Mouse (Mus musculus) CH12F3 (cell line): Measurements from ENCODE around the gene Proser3.

Experiments used
- in situ Hi-C: fragments of 300-500 bp; cut with MboI; formaldehyde crosslinking; loops from 2 replicates; pipeline ENCODE4 v1.14.3; 2020; ENCODE audit warnings: low sequenced_read_pairs

The Proser3 gene

GRCm38 (mm10) chr7:30552102-30553020 is at the start of gene Proser3, which contains the start of gene Hspb6:
Proser3 (minus strand) TSS chr7:30552299.
Hspb6 (plus strand) TSS chr7:30552178.
- in situ Hi-C loops = no loop called here

- in situ Hi-C loops = no loop called here
Measured at GRCm38 (mm10) chr7:30600651-30601050, 48.6 kb upstream of the Proser3 start.

- in situ Hi-C loops = no loop called here
Measured at GRCm38 (mm10) chr7:30599933-30600353, 47.8 kb upstream of the Proser3 start.

- in situ Hi-C loops = no loop called here
Measured at GRCm38 (mm10) chr7:30598786-30599185, 46.7 kb upstream of the Proser3 start, which contains the start of gene Zbtb32. Zbtb32 (minus strand) TSS chr7:30598909.

- in situ Hi-C loops = no loop called here
Measured at GRCm38 (mm10) chr7:30596811-30597210, 44.7 kb upstream of the Proser3 start.

- in situ Hi-C loops = no loop called here
Measured at GRCm38 (mm10) chr7:30596093-30596492, 44.0 kb upstream of the Proser3 start.

- in situ Hi-C loops = no loop called here
Measured at GRCm38 (mm10) chr7:30594510-30595024, 42.5 kb upstream of the Proser3 start.

- in situ Hi-C loops = no loop called here
Measured at GRCm38 (mm10) chr7:30593579-30594509, 41.7 kb upstream of the Proser3 start.

- in situ Hi-C loops = no loop called here
Measured at GRCm38 (mm10) chr7:30592772-30593423, 40.8 kb upstream of the Proser3 start.

GRCm38 (mm10) chr7:30591605-30591951 is 39.5 kb upstream of the Proser3 start:
- in situ Hi-C loops = no loop called here

- in situ Hi-C loops = no loop called here
Measured at GRCm38 (mm10) chr7:30590927-30591604, 39.0 kb upstream of the Proser3 start.

- in situ Hi-C loops = no loop called here
Measured at GRCm38 (mm10) chr7:30589435-30590301, 37.6 kb upstream of the Proser3 start.

- in situ Hi-C loops = no loop called here
Measured at GRCm38 (mm10) chr7:30588676-30589434, 36.8 kb upstream of the Proser3 start, which contains the start of gene Kmt2b. Kmt2b (minus strand) TSS chr7:30588726.

- in situ Hi-C loops = no loop called here
Measured at GRCm38 (mm10) chr7:30587842-30588667, 36.0 kb upstream of the Proser3 start.

GRCm38 (mm10) chr7:30586455-30587020 is 34.4 kb upstream of the Proser3 start:
- in situ Hi-C loops = no loop called here

- in situ Hi-C loops = no loop called here
Measured at GRCm38 (mm10) chr7:30585170-30585569, 33.1 kb upstream of the Proser3 start.

GRCm38 (mm10) chr7:30584339-30584738 is 32.2 kb upstream of the Proser3 start:
- in situ Hi-C loops = no loop called here
